Mouse (Mus musculus) limb, embryonic 11.5 days (tissue): Measurements from ENCODE around the gene Rhou. TPM values are rescaled to one million over a fixed set of nuclear protein-coding genes. Genes with fewer than 3 reads are reported as not detected.

Experiments used
- ATAC-seq: fragments of 200-750 bp; cut with Nextera tagmentation; 2 replicates; pipeline ENCODE4 v1.8.0; 2017; ENCODE audit warnings: low read depth; ENCODE audit not compliant: insufficient number of reproducible peaks, low FRiP score, low TSS enrichment
- DNase-seq: peaks from one replicate; pipeline ENCODE4 v3.0.0-alpha.2; 2015; ENCODE audit warnings: low spot score
- H3K27ac ChIP-seq: fragments of 300-500 bp; sonication (generic); replicated peaks from 2 replicates; pipeline ENCODE4 v1.5.1; 2014; ENCODE audit warnings: low read depth, mild to moderate bottlenecking, low read length
- H3K27me3 ChIP-seq: fragments of 300-500 bp; sonication (generic); 2 replicates; pipeline ENCODE4 v1.6.1; 2014; ENCODE audit warnings: mild to moderate bottlenecking, low read length, mixed read lengths; ENCODE audit not compliant: control insufficient read depth, insufficient read depth
- H3K36me3 ChIP-seq: fragments of 300-500 bp; sonication (generic); 2 replicates; pipeline ENCODE4 v1.6.1; 2014; ENCODE audit warnings: mild to moderate bottlenecking, low read length, moderate library complexity, mixed read lengths; ENCODE audit not compliant: control insufficient read depth, insufficient read depth
- H3K4me1 ChIP-seq: fragments of 300-500 bp; sonication (generic); 2 replicates; pipeline ENCODE4 v1.6.1; 2014; ENCODE audit warnings: low read length, mixed read lengths; ENCODE audit not compliant: control insufficient read depth, insufficient read depth
- H3K4me2 ChIP-seq: fragments of 300-500 bp; sonication (generic); 2 replicates; pipeline ENCODE4 v1.6.1; 2014; ENCODE audit warnings: low read depth, mild to moderate bottlenecking, moderate library complexity; ENCODE audit not compliant: severe bottlenecking
- H3K4me3 ChIP-seq: fragments of 300-500 bp; sonication (generic); 2 replicates; pipeline ENCODE4 v1.5.1; 2014; ENCODE audit warnings: low read depth, low read length
- H3K9ac ChIP-seq: fragments of 300-500 bp; sonication (generic); 2 replicates; pipeline ENCODE4 v1.6.1; 2014; ENCODE audit warnings: mild to moderate bottlenecking, low read length
- H3K9me3 ChIP-seq: fragments of 300-500 bp; sonication (generic); 2 replicates; pipeline ENCODE4 v1.6.1; 2016; ENCODE audit warnings: low read length; ENCODE audit not compliant: control insufficient read depth
- WGBS: fragments of 180-500 bp; shearing (Covaris S2); extraction: QIAGEN DNeasy Blood & Tissue Kit; methylation state at CpG from one replicate; pipeline ENCODE4 v1.1.7; 2014; 5-methylcytosine and 5-hydroxymethylcytosine counted together
- polyA plus RNA-seq: library from polyadenylated mRNA; unstranded; fragments of >200 nt; fragmentation: Nextera tagmentation; extraction: Ambion mirVana; gene quantifications from 2 replicates; pipeline ENCODE4 v1.2.1, GENCODE M21; 2014

Rhou gene
- polyA plus RNA-seq, 1 experiment from 2014 or later: 8.6 TPM

GRCm38 (mm10) chr8:123672648-123673047, 18.9 kb downstream of the Rhou start:
- no peak overlapping the region for H3K27ac ChIP-seq

GRCm38 (mm10) chr8:123675611-123676010, 21.9 kb downstream of the Rhou start:
- no peaks in the 10 kb centered on the region for H3K36me3 ChIP-seq
- no peak overlapping the region for H3K4me2 ChIP-seq
- H3K4me3 ChIP-seq: no peak overlapping the region
- 62% methylated on average over 5 of the region's 5 CpGs for WGBS
- no peaks in the 10 kb centered on the region for H3K27me3 ChIP-seq
- H3K9ac ChIP-seq: no peak overlapping the region
- DNase-seq: no peak
- no peaks in the 10 kb centered on the region for H3K9me3 ChIP-seq
- H3K4me1 ChIP-seq: no peaks in the 10 kb centered on the region
- H3K27ac ChIP-seq: no peak overlapping the region
- ATAC-seq: no peak

More at GRCm38 (mm10) chr8:123672648-123673047, 18.9 kb downstream of the Rhou start:
- no peaks in the 10 kb centered on the region for H3K9me3 ChIP-seq
- no peak overlapping the region for H3K4me3 ChIP-seq
- H3K27me3 ChIP-seq: no peaks in the 10 kb centered on the region
- WGBS: 78% methylated on average over 6 of the region's 6 CpGs
- DNase-seq (no peak), ATAC-seq (no peak)
- H3K4me1 ChIP-seq: 0 out of 2 replicates have a peak, but pooled peaks cover 2% of the 10 kb centered on the region
- no peak overlapping the region for H3K9ac ChIP-seq
- no peaks in the 10 kb centered on the region for H3K36me3 ChIP-seq
- no peak overlapping the region for H3K4me2 ChIP-seq

GRCm38 (mm10) chr8:123678390-123678789, 24.7 kb downstream of the Rhou start:
- Histone ChIP-seq H3K9me3 (no peaks in the 10 kb centered on the region), H3K4me2 (no peak overlapping the region), H3K27me3 (no peaks in the 10 kb centered on the region), H3K36me3 (no peaks in the 10 kb centered on the region), H3K4me1 (0 out of 2 replicates have a peak, but pooled peaks cover 4% of the 10 kb centered on the region), H3K9ac (no peak overlapping the region), H3K27ac (no peak overlapping the region), H3K4me3 (no peak overlapping the region)
- DNase-seq (no peak), ATAC-seq (no peak)
- 81% methylated on average over 4 of the region's 4 CpGs for WGBS

DNA sequence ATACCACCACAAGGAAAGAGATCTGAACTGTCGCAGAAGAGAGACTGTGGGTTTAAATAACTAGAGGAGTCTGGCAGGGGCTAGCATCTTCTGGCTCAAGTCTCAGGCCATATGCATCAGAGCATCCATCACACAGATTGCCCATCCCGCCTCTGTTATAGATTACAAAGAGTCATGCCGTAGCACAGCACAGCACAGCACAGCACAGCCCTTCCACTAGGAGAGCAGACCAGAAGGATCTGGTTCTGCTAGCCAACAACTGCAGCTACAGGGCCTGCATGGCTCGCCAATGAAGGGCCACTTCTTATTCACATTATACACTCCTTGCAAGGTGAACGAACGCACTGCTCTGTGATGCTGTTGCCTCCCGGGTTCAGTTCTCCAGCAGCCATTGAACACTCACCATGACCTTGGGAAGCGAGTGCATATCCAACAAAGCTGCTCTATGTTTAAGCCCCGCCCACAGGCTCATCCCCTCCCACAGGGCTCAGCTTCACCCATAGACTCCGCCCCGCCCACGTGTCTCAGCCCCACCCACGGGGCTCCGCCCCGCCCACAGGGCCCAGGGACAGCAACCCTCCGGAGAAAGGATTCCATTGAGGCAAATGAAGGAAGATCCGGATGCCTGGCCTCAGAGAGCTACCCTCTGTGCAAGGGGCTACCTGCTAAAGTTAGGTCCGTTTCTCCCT, 28.5 kb downstream of the Rhou start:
- no peaks in the 10 kb centered on the region for H3K27me3 ChIP-seq
- no peaks in the 10 kb centered on the region for H3K36me3 ChIP-seq
- H3K4me3 ChIP-seq: no peak overlapping the region
- no peak overlapping the region for H3K27ac ChIP-seq
- H3K9ac ChIP-seq: no peak overlapping the region
- peak; percentile 83 for DNase-seq
- no peak for ATAC-seq
- no peaks in the 10 kb centered on the region for H3K9me3 ChIP-seq
- peak overlapping the region; percentile 34; the same call in 1 of the 2 replicates for H3K4me2 ChIP-seq
- 0 out of 2 replicates have a peak, but pooled peaks cover 4% of the 10 kb centered on the region for H3K4me1 ChIP-seq
- WGBS: 23% methylated on average over 18 of the region's 18 CpGs

DNA sequence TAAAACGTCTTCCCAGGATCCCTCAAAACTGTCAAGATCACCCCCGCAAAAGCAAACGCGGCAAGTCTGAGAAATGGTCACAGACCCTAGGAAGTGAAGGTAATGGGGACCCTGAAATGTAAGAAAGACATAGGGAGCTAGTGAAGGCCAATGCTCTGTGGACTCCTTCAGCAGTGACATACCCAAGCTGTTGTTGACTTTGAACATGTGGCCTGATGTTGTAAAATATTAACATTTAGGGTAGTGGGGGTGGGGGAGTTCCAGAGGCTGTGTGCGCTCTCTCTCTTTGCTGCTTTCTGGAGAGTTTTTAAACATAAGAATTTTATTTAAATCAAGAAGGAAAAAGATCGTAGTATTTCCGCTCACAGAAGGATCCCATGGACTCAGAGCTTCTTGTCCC, 29.6 kb downstream of the Rhou start:
- H3K4me2 ChIP-seq: no peak overlapping the region
- H3K27me3 ChIP-seq: no peaks in the 10 kb centered on the region
- H3K9ac ChIP-seq: no peak overlapping the region
- DNase-seq (no peak), ATAC-seq (no peak)
- 0 out of 2 replicates have a peak, but pooled peaks cover 4% of the 10 kb centered on the region for H3K4me1 ChIP-seq
- no peaks in the 10 kb centered on the region for H3K36me3 ChIP-seq
- H3K27ac ChIP-seq: no peak overlapping the region
- 54% methylated on average over 7 of the region's 7 CpGs for WGBS
- no peak overlapping the region for H3K4me3 ChIP-seq
- H3K9me3 ChIP-seq: no peaks in the 10 kb centered on the region

DNA sequence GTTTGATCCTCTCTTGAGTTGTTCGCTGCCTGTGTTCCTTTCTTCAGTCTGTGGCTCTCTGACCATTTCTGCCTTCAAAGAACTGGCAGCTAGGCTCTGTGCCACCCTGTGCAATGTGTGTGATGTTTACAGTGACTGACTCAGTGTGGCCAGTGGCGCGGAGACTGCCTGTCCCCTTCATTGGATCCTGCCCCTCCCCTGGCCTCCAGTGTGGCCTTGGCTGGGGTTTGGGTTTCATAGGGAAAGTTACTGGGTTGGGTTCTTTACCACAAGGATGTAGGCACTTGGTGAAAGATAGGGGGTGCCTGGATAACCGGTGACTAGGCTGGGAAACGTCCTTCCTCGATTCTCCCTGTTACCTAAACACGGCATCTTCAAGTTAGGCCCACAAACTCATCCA, 31.1 kb downstream of the Rhou start:
- Histone ChIP-seq H3K27ac (no peak overlapping the region), H3K9me3 (no peaks in the 10 kb centered on the region), H3K36me3 (no peaks in the 10 kb centered on the region), H3K4me1 (0 out of 2 replicates have a peak, but pooled peaks cover 4% of the 10 kb centered on the region), H3K9ac (no peak overlapping the region), H3K4me2 (no peak overlapping the region), H3K4me3 (no peak overlapping the region), H3K27me3 (no peaks in the 10 kb centered on the region)
- WGBS: 81% methylated on average over 7 of the region's 7 CpGs
- ATAC-seq: no peak
- DNase-seq: no peak

DNA sequence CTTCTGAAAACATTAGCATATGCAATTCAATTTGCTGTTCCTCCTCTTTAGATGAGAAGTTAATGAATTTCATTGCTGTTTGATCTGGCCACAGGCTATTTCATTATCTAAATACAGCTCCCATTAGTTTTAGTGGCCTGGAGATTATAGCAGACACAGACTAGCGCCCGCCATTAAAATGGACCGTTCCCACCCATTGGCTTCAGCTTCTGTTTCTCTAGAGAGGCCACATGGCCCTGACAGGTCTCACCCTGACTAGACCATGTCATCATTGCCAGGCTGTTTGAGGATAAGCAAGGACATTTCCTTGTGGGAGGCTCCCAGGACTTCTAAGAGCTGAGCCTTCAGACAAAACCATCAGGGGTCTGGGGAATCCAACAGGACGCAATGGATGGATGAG, 31.7 kb downstream of the Rhou start:
- H3K9me3 ChIP-seq: no peaks in the 10 kb centered on the region
- ATAC-seq: no peak
- H3K4me3 ChIP-seq: no peak overlapping the region
- WGBS: 47% methylated on average over 4 of the region's 4 CpGs
- DNase-seq: no peak
- 0 out of 2 replicates have a peak, but pooled peaks cover 4% of the 10 kb centered on the region for H3K4me1 ChIP-seq
- H3K9ac ChIP-seq: no peak overlapping the region
- H3K27me3 ChIP-seq: no peaks in the 10 kb centered on the region
- no peak overlapping the region for H3K4me2 ChIP-seq
- no peak overlapping the region for H3K27ac ChIP-seq
- no peaks in the 10 kb centered on the region for H3K36me3 ChIP-seq

- no peak for ATAC-seq
- Histone ChIP-seq H3K9me3 (no peaks in the 10 kb centered on the region), H3K27ac (no peak overlapping the region), H3K4me1 (no peaks in the 10 kb centered on the region), H3K9ac (no peak overlapping the region), H3K4me2 (no peak overlapping the region), H3K27me3 (no peaks in the 10 kb centered on the region), H3K36me3 (no peaks in the 10 kb centered on the region), H3K4me3 (no peak overlapping the region)
- no peak for DNase-seq
- WGBS: 59% methylated on average over 4 of the region's 4 CpGs
Observed at GRCm38 (mm10) chr8:123687826-123688225, 34.1 kb downstream of the Rhou start.
